Mouse (Mus musculus): Measurements from ENCODE around the gene Zfp704.
A peak's percentile ranks its signal among the peaks of the same experiment; 100 is the strongest.

Gene Zfp704

DNA sequence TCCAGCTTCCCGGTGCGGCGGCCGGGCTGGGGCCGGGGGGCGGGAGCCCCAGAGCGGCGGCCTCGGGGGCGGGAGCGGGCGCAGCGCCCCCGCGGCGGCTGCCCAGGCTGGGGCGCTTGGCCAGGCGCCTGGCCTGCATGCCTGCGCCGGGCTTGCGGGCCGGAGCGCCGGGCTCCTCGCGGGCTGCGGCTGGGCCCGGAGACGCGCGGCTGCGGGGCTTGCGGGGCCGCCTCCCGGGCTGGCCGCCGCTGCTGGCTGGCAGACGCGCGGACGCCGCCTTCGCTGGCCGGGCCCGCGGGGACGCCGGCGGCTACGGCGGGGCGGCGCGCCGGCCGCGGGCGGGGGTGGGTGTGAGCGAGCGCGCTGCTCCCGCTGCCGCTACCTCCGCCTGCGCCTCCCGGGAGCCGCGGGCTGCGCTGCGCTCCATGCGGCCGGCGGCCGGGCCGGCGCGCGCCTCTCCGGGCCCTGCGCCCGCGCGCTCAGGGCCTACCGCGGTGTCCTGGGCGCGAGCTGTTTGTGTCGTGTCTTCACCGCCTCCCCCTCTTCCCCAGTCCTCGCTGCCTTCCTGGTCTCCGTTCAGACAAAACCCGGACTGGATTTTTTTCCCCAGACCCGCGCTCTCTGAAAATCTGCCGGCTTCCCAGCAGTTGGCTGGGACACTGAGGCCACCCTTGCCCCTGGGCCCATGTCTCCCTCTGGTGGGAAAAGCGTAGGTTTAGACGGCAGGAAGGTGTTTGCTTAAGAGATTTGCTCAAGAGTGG, at the start of gene Zfp704:
TSS of gene Zfp704 (minus strand) at position 505 of the 761 bp plus-strand sequence.
- peak; percentile 15 to 23 for DNase-seq (ENCODE audit: low spot score in 2 of 2)

DNA sequence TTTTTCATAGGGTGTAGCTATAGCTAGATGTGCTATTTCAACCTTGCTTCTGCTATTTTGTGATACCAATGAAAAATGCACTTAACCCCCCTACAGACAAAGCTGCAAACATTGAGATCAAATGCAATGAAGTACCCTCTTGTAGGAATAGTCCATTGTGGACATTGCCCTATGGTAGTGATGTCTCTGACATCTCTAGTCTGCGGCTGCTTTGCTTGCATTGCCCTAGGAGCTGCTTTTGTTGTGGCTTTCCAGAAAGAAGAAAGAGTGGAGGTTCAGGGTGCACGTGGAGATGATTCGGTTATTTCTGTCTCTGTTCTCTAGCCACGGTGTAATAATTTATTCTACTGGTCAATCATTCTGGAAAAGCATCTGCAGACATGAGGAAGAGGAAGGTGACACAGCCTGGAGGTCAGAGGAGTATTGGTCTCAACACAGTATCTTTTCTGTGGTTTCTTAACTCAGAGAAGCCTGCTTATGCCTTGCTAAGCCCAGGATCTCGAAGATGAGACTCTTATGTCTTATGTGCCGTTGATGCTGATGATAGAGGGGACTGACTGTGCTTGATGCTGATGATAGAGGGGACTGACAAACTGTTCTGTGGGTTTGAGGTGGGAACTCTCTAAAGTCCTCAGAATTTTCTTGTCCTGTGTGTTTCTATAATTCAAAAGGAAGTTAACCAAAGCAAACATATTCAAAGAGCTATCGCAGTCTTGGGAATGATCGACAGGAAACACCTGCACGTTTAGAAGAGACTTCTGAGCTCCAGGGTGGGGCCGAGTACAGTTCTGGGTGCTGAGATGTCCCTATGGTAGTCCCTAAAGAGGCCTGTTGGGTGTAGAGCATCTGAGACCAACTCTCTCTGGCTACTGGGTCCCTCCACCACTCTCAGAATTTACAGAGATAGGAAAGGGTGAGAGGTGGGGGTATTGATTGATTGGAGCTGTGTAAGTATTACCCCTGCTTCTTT, 23.4 kb upstream of the Zfp704 start:
- no peak for DNase-seq (ENCODE audit: low spot score in 2 of 2)

DNA sequence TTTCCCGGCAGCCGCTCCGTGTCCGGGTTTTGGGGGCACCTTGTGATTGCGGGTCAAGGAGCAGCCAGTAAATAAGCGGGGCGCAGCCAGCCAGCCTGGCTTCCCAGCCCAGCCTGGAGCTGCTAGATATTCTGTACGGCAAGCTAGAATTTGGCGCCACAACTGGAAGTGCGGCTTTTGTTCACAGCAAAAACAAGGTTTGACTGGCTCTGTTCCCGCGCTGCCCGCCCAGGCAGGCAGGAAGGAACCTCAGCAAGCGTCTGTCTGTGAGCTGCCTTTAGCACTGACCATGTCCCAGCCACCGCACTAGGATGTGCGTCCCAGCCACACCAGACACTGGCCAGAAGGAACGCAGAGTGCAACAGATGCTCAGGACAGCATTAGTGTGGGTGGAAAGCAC, 20.1 kb upstream of the Zfp704 start:
- no peak for DNase-seq (ENCODE audit: low spot score in 2 of 2)

DNA sequence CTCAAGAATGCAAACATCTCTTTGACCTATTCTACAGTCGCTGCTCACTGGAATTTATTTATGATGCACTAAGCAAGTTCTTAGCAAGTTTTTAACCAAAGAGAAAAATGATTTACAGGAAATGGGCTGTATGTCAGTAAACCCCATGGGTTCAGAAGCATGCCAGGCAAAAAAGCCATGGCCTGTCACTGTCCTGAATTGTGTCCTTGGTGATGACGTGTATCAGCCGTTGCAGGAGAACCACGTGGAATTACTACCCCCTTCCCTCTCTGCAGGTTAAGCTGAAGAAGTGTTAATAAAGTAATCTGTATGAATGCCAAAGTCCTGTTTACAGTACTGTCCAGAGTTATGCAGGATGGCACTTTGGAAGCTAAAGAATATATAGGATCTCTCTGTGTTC, 18.2 kb upstream of the Zfp704 start:
- no peak for DNase-seq (ENCODE audit: low spot score in 2 of 2)

DNA sequence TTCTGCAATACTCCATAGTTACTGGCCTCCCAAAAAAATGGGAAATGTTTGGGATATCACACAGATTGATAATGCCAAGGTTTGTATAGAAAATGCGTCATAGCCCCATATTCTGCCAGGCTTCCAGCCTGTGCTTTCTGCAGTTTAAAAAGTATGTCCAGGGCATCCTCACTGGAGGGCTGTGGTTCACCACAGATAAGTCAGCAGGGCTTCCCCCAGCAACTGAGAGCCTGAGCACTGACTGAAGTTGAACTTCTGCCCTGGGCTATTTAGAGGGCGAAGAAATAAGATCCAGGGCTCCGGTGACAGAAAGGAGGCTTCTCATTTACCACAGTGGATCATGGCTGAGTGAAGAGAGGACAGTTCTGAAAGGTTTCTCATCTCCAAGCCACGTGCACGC, 16.3 kb upstream of the Zfp704 start:
- no peak for DNase-seq (ENCODE audit: low spot score in 2 of 2)

DNA sequence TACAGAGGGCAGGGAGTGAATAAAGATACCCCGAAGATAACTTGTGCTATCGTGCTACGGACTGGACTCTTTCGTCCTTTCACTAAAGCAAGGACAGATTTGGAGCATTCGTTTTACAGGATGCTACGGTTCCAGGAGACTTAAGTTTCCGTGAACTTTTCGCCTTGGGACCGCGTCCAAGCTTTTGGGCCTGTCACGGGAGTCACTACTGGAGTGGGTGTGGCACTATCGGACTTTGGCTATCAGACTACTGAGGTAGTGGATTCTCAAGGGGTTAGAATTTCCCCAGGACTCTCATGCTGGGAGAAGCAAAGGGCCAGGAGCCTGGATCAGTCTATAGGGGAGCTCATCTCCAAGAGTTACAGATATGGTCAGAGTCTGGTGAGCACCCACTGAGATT, 10.7 kb upstream of the Zfp704 start:
- no peak for DNase-seq (ENCODE audit: low spot score in 2 of 2)

DNA sequence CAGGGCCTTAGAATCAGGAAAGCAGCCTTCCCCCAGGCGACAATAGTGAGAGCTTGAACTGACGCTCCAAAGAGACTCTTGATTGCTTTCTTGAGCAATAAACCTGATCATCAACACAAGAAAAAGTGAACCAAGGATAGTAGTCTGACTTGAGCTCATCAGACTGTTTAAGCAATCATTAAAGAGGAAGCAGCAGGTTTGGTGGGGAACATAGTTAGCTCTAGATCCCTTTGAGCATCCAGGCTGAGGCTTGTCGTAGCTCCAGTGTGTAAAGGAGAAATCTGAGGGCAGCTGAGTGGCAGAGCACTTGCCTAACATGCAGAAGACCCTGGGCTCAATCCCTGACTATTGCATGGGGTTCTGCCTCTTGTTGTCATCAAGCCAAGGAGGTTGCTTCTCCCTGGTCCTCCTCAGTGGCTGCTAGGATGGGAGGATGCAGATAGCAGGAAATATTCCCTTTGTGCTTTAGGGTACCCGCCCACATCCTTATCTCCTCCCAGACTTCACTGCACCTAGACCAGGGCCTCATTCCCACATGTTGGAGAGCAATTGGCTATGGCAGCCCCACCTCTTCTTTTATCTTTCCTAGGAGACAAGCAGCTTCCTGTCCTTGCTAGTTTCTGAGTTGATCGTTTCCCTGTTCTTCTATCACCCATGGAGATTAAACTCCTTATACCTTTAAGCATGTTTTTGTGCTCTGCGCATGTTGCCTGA, 9.8 kb upstream of the Zfp704 start:
- no peak for DNase-seq (ENCODE audit: low spot score in 2 of 2)

DNA sequence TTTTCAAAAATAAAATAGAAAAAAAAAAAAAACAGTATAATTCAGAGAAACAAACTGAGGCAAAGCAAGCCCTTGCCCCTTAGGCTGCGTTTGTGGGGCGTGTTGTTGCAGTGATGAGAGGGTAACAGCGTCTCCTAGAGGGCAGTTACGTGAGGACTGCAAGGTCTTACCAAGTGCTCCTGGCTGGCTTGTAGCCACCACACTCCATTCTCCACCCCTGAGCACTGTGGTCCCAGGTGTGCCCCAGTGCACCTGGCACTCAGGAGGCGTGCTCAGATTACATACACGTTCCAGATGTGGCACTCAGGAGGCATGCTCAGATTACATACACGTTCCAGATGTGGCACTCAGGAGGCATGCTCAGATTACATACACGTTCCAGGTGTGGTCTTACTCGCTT, 7.2 kb upstream of the Zfp704 start:
- DNase-seq (ENCODE audit: low spot score in 2 of 2): no peak

DNA sequence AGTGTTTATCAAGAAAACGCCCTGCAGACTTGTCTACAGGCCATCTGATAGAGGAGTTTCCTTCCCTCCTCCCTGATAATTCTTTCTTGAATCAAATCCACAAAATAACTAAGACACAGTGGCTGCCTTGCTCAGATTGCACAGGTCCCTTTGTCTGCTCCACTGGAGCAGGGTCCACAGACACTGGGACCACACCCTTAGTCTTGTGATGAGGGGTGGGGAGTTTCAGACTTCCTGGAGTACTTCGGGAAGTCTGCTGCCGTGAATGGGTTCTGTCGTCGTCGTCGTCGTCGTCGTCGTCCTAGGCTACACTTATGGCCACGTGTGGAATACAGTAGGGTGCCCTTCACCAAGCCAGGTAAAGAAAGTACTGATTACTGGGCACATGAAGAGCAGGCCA, 4.8 kb upstream of the Zfp704 start:
- no peak for DNase-seq (ENCODE audit: low spot score in 2 of 2)

DNA sequence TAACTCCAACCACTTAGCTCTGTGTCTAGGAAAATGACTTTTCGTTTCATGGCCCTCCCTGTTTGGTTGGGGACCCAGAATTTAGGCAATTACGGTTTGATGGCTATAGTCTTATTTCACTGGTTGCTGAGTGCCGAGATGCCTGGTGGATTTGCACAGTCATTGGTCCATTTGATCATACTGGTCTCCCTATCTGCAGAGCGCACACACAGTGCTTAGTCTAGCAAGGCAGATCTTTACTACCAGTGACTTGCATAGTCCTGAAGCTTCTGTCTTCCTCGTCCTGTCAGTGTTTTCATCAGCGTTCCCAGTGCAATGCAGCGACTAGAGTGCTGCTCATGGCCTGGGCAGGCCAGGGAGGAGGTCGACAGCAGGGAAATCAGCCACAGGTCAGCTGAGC, 4.1 kb upstream of the Zfp704 start:
- DNase-seq (ENCODE audit: low spot score in 2 of 2): no peak

DNA sequence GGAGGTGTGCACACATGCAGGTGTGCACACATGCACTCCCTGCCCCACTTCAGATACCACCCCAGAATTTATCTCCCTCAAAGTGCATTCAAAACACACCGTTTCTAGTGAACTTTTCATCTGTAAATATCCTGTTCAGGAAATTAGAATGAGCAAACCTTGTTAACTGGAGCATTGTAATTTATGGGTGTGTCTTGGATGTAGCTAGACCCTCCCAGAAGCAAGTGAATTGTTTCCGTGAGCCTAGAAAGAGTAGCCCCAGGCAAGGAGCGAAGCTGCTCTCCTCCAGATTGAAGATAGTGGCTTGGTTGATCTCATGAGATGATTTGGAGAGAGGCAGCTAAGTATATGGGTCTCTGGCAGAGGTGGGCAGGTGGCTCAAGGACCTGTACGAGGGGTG, 1.3 kb upstream of the Zfp704 start:
- DNase-seq (ENCODE audit: low spot score in 2 of 2): no peak

DNA sequence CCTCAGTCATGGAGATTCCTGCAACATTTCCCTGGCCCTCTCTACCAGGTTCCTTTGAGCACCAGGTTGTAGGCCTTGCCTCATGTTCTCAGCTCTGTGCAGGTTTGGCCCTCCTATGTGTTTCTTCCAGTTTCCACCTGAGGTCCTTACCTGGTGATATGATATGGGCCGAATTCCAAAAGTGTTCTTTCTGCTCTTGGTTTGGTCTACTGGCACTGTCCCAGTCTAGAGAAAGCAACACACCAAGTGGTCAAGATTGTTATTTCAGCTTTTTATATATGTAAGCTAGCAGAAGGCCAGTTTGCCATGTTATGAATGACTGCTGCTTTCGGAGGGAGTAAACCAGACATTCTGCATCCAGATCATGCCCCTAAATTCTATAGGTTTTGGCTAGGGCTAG, 541 bp upstream of the Zfp704 start:
- DNase-seq (ENCODE audit: low spot score in 2 of 2): no peak

DNA sequence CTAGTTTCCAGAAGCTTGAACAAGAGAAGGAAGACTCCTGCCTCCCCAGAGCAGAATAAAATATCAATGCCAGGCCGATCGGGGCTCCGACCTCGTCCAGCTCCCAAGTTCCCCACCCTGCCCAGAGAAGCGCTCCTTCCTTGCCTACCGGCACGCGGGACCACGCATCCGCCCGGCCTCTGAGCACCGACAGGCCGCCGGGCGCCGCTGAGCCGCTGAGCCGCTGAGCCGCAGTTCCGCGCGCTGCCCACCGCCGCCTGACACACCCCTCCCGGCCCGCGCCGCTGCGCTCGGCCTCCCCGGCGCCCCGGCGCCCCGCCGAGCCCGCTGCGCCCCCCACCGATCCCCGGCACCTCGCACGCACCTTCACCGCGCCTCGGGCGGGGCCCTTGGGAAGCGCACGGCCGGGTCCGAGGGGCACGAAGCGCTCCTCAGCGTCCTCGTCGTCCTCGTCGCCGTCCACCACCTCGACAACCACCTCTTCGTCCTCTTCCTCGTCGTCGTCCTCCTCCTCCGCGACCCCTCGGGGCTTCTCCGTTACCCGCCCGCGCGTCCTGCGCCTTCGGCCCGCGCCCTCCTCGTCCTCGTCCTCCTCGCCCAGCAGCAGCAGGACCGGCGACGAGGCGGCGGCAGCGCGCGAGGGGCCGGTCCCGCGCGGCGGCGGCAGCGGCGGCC, 842 bp downstream of the Zfp704 start:
- peak; percentile 4 to 12 for DNase-seq (ENCODE audit: low spot score in 2 of 2)

DNA sequence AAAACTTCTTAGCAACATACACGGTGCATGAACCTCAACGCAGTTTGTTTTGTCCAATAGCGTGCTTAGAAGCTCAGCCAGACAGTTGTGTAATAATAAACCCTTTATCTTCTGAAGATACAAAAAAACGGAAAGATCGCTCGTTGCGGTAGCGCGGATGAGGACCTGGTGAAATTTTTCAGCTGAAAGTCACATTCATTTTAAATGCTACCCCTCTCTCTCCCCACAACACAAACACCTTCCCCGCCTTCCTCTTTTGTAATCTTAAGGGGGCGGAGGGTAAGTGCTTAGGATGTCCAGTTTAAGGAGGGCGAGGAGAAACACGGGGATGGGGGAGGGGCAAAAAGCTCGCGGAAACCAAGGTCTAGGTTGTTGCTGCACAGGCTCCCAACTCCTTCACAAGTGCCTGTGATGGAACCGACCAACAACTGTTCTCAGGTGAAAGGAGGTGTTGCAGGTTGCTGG, 1.4 kb downstream of the Zfp704 start:
- no peak for DNase-seq (ENCODE audit: low spot score in 2 of 2)

DNA sequence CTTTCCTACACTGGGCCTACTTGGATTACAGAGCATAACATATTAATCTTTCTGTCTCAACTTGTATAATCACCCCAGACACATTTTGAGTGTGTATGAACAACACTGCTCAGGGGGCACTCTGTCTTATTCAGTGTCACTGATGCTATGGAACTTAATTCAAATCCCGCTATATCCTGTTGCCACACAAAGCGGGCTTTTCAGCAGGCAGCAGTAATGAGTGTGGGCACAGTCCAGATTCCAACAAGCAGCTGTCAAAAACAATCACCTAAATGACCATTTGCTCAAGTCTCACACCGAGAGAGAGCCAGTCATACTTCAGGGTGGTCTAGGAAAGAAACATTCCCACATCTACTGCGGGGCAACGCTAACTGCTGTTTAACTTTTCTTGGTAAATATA, 2.2 kb downstream of the Zfp704 start:
- DNase-seq (ENCODE audit: low spot score in 2 of 2): no peak

DNA sequence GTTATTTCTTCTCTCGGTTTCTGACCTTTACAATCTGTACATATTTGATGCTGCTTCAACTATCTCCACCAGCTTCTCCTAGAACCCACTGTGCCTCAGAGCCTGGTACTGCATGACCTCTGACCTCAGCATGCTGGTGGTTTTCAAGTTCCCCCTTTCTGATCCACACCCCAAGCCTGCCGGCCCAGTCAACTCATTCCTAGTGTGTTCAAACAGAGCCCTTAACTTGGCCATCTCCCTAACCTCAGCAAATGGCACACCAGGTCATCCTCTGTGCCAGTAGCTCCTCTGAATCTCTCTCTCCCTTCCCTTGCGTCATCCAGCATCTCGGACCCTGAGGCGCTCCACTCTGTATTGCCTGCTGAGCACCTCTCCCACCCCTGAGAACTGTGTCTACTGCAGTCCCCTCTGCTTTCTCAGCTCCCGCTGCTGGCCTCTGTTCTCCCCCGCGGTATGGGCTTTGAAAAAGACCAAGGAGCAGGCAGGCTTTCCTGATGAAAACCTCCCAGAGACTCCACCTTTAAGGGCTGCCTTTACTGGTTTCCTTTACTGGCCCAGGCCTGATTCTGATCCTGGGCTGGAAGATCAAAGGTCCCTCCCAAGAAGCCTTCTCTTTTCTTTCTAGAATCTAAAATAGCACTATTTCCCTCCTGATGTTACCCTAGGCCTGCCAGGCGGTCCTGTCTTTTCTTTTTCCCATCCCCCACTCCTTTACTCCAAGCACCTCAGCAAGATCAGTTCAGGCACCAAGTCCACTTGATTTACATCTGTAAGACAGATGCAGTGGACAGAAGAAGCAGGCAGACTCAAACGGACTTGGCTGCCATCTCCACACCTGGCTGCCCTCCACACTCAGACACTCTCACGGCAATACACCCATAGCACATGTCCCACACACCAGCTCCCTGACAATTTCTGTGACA, 3.8 kb downstream of the Zfp704 start:
- no peak for DNase-seq (ENCODE audit: low spot score in 2 of 2)

DNA sequence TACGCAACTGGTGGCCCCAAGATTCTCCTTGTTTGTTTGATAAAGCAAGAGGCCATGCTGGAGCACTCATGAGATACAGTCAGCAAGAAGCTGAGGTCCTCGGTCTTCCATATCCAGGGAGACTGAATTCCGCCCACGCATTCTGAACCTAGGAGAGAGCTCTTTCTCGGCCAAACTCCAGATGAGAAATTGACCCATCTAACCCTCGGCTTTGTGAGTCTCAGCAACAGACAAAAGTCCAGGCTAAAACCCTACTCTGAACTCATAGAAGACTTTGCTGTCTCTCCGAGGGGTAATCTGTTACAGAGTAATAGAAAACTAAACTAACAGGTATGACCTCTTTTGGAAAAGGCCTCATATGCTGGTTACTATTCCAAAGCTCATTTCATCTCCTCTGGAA, 4.9 kb downstream of the Zfp704 start:
- no peak for DNase-seq (ENCODE audit: low spot score in 2 of 2)

DNA sequence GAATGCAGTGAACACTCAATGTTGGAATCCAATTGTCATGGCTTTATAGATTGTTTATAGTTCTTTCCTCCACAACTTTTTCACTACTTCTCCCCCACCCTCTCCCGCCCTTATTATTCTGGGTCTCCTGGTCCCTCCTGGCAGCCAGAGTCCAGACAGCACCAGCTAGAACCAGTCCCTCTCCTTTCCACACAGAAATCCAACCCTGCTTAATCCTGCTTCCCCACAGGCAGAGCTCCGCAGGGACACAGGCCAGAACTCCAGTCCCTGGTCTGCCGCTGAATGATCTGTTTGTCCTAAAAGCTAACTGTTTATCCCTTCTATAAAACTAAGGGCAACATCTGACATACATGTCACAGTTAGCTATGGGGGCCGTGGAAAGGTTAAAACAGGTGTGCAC, 6.0 kb downstream of the Zfp704 start:
- DNase-seq (ENCODE audit: low spot score in 2 of 2): no peak

DNA sequence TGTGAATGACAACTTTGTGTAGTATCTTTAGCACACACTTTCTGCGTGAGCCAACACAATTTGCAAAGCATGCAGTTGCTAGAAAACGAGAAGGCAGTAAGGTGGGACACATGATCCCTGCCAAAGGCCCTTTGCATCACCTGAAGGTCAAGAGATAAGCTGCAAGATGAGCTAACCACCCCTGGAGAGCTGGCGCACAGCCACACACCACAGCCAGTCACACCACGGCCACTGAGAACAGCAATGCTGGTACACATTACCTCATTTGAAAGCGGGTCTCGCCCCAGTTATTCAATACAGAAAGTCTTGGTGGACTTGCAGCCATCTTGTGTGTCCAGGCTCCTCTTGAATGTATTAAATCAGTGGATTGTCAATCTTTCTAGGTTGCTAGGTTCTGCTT, 9.3 kb downstream of the Zfp704 start:
- DNase-seq (ENCODE audit: low spot score in 2 of 2): no peak

DNA sequence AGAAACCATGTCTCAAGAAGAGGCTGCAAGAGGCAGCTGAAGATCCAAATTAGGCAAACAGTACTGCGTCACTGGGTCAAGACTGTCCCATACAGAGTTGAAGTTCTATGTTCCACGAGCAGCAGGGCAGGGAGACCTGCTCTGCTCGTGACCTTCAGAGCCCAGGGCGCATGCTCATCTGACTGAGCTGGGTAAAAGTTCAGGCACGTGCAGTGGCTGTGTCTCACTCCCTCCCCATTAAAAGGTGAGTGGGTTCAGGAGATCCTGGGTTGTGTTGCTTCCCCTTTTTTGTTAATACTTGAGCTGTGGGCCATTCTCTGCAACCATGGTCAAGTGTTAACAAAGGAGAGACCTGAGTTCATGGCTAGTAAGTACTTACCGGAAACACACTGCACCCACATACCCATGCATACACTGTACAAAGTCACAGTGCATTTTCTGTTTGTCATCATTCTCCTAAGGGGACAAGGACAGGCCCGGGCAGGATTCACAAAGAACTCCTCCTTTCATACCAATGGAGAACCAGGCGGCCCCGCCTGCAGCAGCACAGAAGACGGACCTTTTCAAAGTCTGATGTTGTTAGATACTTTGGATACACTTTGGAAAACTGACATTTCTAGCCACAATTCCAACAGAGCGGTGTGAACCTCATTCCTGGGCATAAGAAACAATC, 10.0 kb downstream of the Zfp704 start:
- DNase-seq (ENCODE audit: low spot score in 2 of 2): no peak

All from spleen, postnatal 14 days (tissue).